Comparison of ENCODE assay signal across 1 mouse cellular context in genomic region chr8:122575735-122576647, GRCm38 (mm10).
TF ChIP-seq lines count a peak whose summit lies in the region.

No protein-coding gene starts in this region.

TF ChIP-seq in MEL, 35 proteins besides CTCF, POLR2A, EP300 and RAD21:
- TF ChIP-seq UBTF (IDR thresholded peaks at IDR 0.05; ENCODE audit: borderline replicate concordance, insufficient read depth, low read depth, low read length): no peak
- no peak for TF ChIP-seq NELFE (IDR thresholded peaks at IDR 0.05; ENCODE audit: low read depth, low read length)
- peak; percentile 62; the same call in 1 of the 2 replicates for TF ChIP-seq SIN3A (IDR thresholded peaks at IDR 0.05; ENCODE audit: low read length)
